Mouse (Mus musculus): ENCODE data around the gene Stat5b.

Stat5b gene

GRCm38 (mm10) chr11:100770646-100771408 is 79.7 kb downstream of the Stat5b start, which contains the start of gene Ghdc:
Gene Ghdc (minus strand): TSS chr11:100770957.
- intact Hi-C loops (cut with DNase I) = no loop called here

GRCm38 (mm10) chr11:100769980-100770379 is 80.5 kb downstream of the Stat5b start:
- intact Hi-C loops (cut with DNase I) = no loop called here

GRCm38 (mm10) chr11:100767871-100768270 is 82.7 kb downstream of the Stat5b start:
- intact Hi-C loops (cut with DNase I) = no loop called here

GRCm38 (mm10) chr11:100766726-100767125 is 83.8 kb downstream of the Stat5b start:
- intact Hi-C loops (cut with DNase I) = no loop called here

GRCm38 (mm10) chr11:100762831-100763230 is 87.7 kb downstream of the Stat5b start, which contains the start of gene Hcrt:
Gene Hcrt (minus strand): TSS chr11:100762931.
- intact Hi-C loops (cut with DNase I) = loop anchor here (5.0 kb wide), 1 partner anchor 51 kb away; the partner anchor contains the start of genes Hspb9 and Kat2a

GRCm38 (mm10) chr11:100761547-100762045 is 88.9 kb downstream of the Stat5b start:
- intact Hi-C loops (cut with DNase I) = loop anchor here (5.0 kb wide), 1 partner anchor 49 kb away; the partner anchor contains the start of genes Hspb9 and Kat2a

GRCm38 (mm10) chr11:100759611-100760233 is 90.8 kb downstream of the Stat5b start, which contains the start of gene Kcnh4:
Gene Kcnh4 (minus strand): TSS chr11:100759942.
- intact Hi-C loops (cut with DNase I) = loop anchor here (5.0 kb wide), 1 partner anchor 47 kb away; the partner anchor contains the start of genes Hspb9 and Kat2a

GRCm38 (mm10) chr11:100758707-100759610 is 91.6 kb downstream of the Stat5b start:
- intact Hi-C loops (cut with DNase I) = no loop called here

GRCm38 (mm10) chr11:100757566-100757965 is 93.0 kb downstream of the Stat5b start:
- intact Hi-C loops (cut with DNase I) = no loop called here

- intact Hi-C loops (cut with DNase I) = no loop called here
Measured at GRCm38 (mm10) chr11:100756476-100756875, 94.0 kb downstream of the Stat5b start.

- intact Hi-C loops (cut with DNase I) = no loop called here
Measured at GRCm38 (mm10) chr11:100754693-100755057, 95.8 kb downstream of the Stat5b start.

- intact Hi-C loops (cut with DNase I) = no loop called here
Measured at GRCm38 (mm10) chr11:100754021-100754692, 96.4 kb downstream of the Stat5b start.

- intact Hi-C loops (cut with DNase I) = no loop called here
Measured at GRCm38 (mm10) chr11:100752294-100752693, 98.2 kb downstream of the Stat5b start.

GRCm38 (mm10) chr11:100750127-100750526 is 100.4 kb downstream of the Stat5b start:
- intact Hi-C loops (cut with DNase I) = no loop called here

GRCm38 (mm10) chr11:100749469-100749868 is 101.1 kb downstream of the Stat5b start:
- intact Hi-C loops (cut with DNase I) = loop anchor here (5.0 kb wide), 1 partner anchor 37 kb away; the partner anchor contains the start of genes Hspb9 and Kat2a

- intact Hi-C loops (cut with DNase I) = loop anchor here (5.0 kb wide), 1 partner anchor 36 kb away; the partner anchor contains the start of genes Hspb9 and Kat2a
Measured at GRCm38 (mm10) chr11:100748620-100749019, 101.9 kb downstream of the Stat5b start.

- intact Hi-C loops (cut with DNase I) = loop anchor here (5.0 kb wide), 1 partner anchor 35 kb away; the partner anchor contains the start of genes Hspb9 and Kat2a
Measured at GRCm38 (mm10) chr11:100747114-100747513, 103.4 kb downstream of the Stat5b start.

GRCm38 (mm10) chr11:100746546-100746945 is 104.0 kb downstream of the Stat5b start:
- intact Hi-C loops (cut with DNase I) = loop anchor here (5.0 kb wide), 1 partner anchor 34 kb away; the partner anchor contains the start of genes Hspb9 and Kat2a

GRCm38 (mm10) chr11:100745085-100745484 is 105.4 kb downstream of the Stat5b start:
- intact Hi-C loops (cut with DNase I) = loop anchor here (5.0 kb wide), 1 partner anchor 33 kb away; the partner anchor contains the start of genes Hspb9 and Kat2a

GRCm38 (mm10) chr11:100741348-100741747 is 109.2 kb downstream of the Stat5b start:
- intact Hi-C loops (cut with DNase I) = no loop called here

Measured in adrenal gland (tissue).